Mouse (Mus musculus): ENCODE measurements around the gene Srcap. TPM values are rescaled to one million over a fixed set of nuclear protein-coding genes. Genes with fewer than 3 reads are reported as not detected.
"Not testable (repeated sequence)": the region's sequence is repeated elsewhere in the genome, so short reads cannot be mapped to it uniquely, and the experiment has no call there.

Gene Srcap
- total RNA-seq (2021), result 100 to 1,000 TPM; 122 to 126 TPM
- long read RNA-seq, experiment 1, partial matches to known transcripts, result 8 of 11 reads
- long read RNA-seq, experiment 1, other reads (novel, unspliced or antisense), result 2 of 11 reads
- long read RNA-seq, experiment 2, partial matches to known transcripts, result 6 of 10 reads
- long read RNA-seq, experiment 2, other reads (novel, unspliced or antisense), result 2 of 10 reads

GRCm38 (mm10) chr7:127511808-127512230, at the start of gene Srcap:
TSS of gene Srcap (plus strand) at chr7:127511983.
- H3K27ac ChIP-seq, result peak within 1 kb of the TSS; percentile 99
- intact Hi-C loops (cut with DNase I), result loop anchor here (1.0 to 5.0 kb wide), 4 partner anchors 34 to 235 kb away; partner anchors contain the start of genes Ccdc189 and Rnf40
- peak; percentile 91 to 94 for DNase-seq (ENCODE audit: extremely low spot score in 1 of 2, low spot score in 2 of 2)
- peak within 1 kb of the TSS; percentile 79 for H3K4me3 ChIP-seq
- TF ChIP-seq CTCF (IDR thresholded peaks at IDR 0.05), result no peak

- Histone ChIP-seq H3K4me3 (no peak overlapping the region), H3K27ac (no peak overlapping the region)
- DNase-seq (ENCODE audit: extremely low spot score in 1 of 2, low spot score in 2 of 2), result no peak
- intact Hi-C loops (cut with DNase I), result no loop called here
- no peak for TF ChIP-seq CTCF (IDR thresholded peaks at IDR 0.05)
Observed at GRCm38 (mm10) chr7:127465191-127465590, 46.6 kb upstream of the Srcap start.

GRCm38 (mm10) chr7:127465670-127466069, 46.1 kb upstream of the Srcap start:
- intact Hi-C loops (cut with DNase I); DNase-seq (ENCODE audit: extremely low spot score in 1 of 2, low spot score in 2 of 2); H3K4me3 ChIP-seq; H3K27ac ChIP-seq: not testable (repeated sequence)

- intact Hi-C loops (cut with DNase I), result no loop called here
- no peak for DNase-seq (ENCODE audit: extremely low spot score in 1 of 2, low spot score in 2 of 2)
- Histone ChIP-seq H3K27ac (no peak overlapping the region), H3K4me3 (no peak overlapping the region)
- no peak for TF ChIP-seq CTCF (IDR thresholded peaks at IDR 0.05)
Observed at GRCm38 (mm10) chr7:127466606-127467005, 45.2 kb upstream of the Srcap start.

GRCm38 (mm10) chr7:127470011-127470715, 41.6 kb upstream of the Srcap start:
- DNase-seq (ENCODE audit: extremely low spot score in 1 of 2, low spot score in 2 of 2), result no peak
- intact Hi-C loops (cut with DNase I), result loop anchor here (1.0 to 5.0 kb wide), 3 partner anchors 21 to 123 kb away; partner anchors contain the start of genes E430018J23Rik, Zfp689 and Zfp768
- Histone ChIP-seq H3K27ac (peak overlapping the region; percentile 97), H3K4me3 (peak overlapping the region; percentile 81)
- no peak for TF ChIP-seq CTCF (IDR thresholded peaks at IDR 0.05)

GRCm38 (mm10) chr7:127470743-127471645, 40.8 kb upstream of the Srcap start:
- peak overlapping the region; percentile 97 for H3K27ac ChIP-seq
- intact Hi-C loops (cut with DNase I), result loop anchor here (1.0 to 5.0 kb wide), 4 partner anchors 22 to 124 kb away; partner anchors contain the start of genes E430018J23Rik, Zfp689 and Zfp768
- peak overlapping the region; percentile 81 for H3K4me3 ChIP-seq
- TF ChIP-seq CTCF (IDR thresholded peaks at IDR 0.05), result no peak
- DNase-seq (ENCODE audit: extremely low spot score in 1 of 2, low spot score in 2 of 2), result peak; percentile 86 to 93

- Histone ChIP-seq H3K27ac (peak overlapping the region; percentile 97), H3K4me3 (peak overlapping the region; percentile 81)
- TF ChIP-seq CTCF (IDR thresholded peaks at IDR 0.05), result no peak; the same call in none of the 2 replicates
- DNase-seq (ENCODE audit: extremely low spot score in 1 of 2, low spot score in 2 of 2), result no peak
- intact Hi-C loops (cut with DNase I), result loop anchor here (1.0 to 5.0 kb wide), 4 partner anchors 41 to 124 kb away; partner anchors contain the start of genes E430018J23Rik and Zfp768
Observed at GRCm38 (mm10) chr7:127471646-127472010, 40.2 kb upstream of the Srcap start.

GRCm38 (mm10) chr7:127472060-127472459, 39.7 kb upstream of the Srcap start:
- Histone ChIP-seq H3K27ac (peak overlapping the region; percentile 97), H3K4me3 (peak overlapping the region; percentile 81)
- DNase-seq (ENCODE audit: extremely low spot score in 1 of 2, low spot score in 2 of 2), result no peak
- intact Hi-C loops (cut with DNase I), result loop anchor here (1.0 to 5.0 kb wide), 2 partner anchors 110 to 125 kb away; partner anchors contain the start of gene Zfp768
- TF ChIP-seq CTCF (IDR thresholded peaks at IDR 0.05), result no peak

GRCm38 (mm10) chr7:127473705-127474104, 38.1 kb upstream of the Srcap start:
- Histone ChIP-seq H3K4me3 (no peak overlapping the region), H3K27ac (no peak overlapping the region)
- intact Hi-C loops (cut with DNase I), result loop anchor here (5.0 kb wide), 1 partner anchor 126 kb away; the partner anchor contains the start of gene Zfp768
- peak; percentile 10; the same call in 1 of the 2 replicates for TF ChIP-seq CTCF (IDR thresholded peaks at IDR 0.05)
- no peak for DNase-seq (ENCODE audit: extremely low spot score in 1 of 2, low spot score in 2 of 2)

GRCm38 (mm10) chr7:127474378-127475070, 37.3 kb upstream of the Srcap start:
- no peak for DNase-seq (ENCODE audit: extremely low spot score in 1 of 2, low spot score in 2 of 2)
- Histone ChIP-seq H3K4me3 (no peak overlapping the region), H3K27ac (no peak overlapping the region)
- intact Hi-C loops (cut with DNase I), result loop anchor here (5.0 kb wide), 2 partner anchors 127 to 212 kb away; partner anchors contain the start of genes Dctpp1 and Zfp768
- TF ChIP-seq CTCF (IDR thresholded peaks at IDR 0.05), result no peak
